Mouse (Mus musculus): Measurements from ENCODE around the gene Txnl4b. TPM values are rescaled to one million over a fixed set of nuclear protein-coding genes. Genes with fewer than 3 reads are reported as not detected.
A peak's percentile ranks its signal among the peaks of the same experiment; 100 is the strongest.

Gene Txnl4b
- 27.3 and 29.2 TPM in 2 replicates for polyA plus RNA-seq (2015; fragmentation: Nextera tagmentation; extraction: Ambion mirVana)

DNA sequence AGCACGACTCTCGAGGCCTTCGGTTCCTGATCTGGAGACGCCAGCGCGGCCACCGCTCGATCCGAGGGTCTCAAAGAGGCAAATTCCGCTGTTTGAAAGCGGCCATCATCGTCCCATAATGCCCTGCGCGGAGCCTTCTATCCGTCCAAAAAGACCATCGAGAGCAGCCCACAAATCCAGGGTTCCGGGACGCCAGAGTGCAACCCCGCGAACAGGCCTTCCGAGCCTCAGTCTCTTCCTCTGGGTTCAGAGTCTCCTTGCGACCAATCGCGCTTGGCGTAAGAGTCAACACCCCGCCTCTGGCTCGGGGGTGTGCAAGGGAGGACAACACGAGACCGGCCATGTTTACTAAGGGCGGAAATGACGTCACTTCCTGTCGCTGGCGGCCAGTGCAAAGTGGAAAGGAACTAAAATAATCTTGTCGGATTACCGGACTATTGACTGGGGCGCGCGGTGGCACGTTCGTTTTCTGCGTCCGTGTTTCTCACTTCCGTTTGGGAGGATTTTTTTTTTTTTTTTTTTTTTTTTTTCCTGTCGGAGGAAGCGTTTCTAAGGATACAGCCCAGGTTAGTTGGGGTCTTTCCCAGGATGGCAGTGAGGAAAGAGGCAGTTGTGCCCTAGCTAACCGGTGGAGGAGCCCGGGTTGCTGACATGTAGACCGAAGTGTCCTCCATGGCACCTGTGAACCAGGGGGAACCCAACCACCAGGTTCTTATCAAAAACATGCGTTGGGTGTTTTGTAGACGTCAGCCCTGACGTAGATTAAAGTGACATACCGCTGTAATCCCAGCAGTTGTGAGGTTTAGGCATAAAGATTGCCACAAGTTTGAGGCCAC lies at the start of gene Txnl4b, which contains the start of gene Dhx38:
TSS of gene Txnl4b (plus strand) at position 395 of the 836 bp plus-strand sequence.
TSS of gene Dhx38 (minus strand) at position 364 of the 836 bp plus-strand sequence.
- Histone ChIP-seq H3K9me3 (no peaks in the 10 kb centered on the region), H3K27me3 (no peaks in the 10 kb centered on the region), H3K4me2 (replicated peaks) (peak within 1 kb of the TSS; percentile 83), H3K9ac (replicated peaks) (peak within 1 kb of the TSS; percentile 93), H3K4me3 (peak within 1 kb of the TSS; percentile 86), H3K4me1 (peaks cover 21% of the 10 kb centered on the region), H3K27ac (replicated peaks) (peak within 1 kb of the TSS; percentile 93), H3K36me3 (peaks cover 20% of the 10 kb centered on the region)
- peak; percentile 100 for ATAC-seq (replicated peaks)
- under 1% methylated on average over 52 of the region's 52 CpGs for WGBS

DNA sequence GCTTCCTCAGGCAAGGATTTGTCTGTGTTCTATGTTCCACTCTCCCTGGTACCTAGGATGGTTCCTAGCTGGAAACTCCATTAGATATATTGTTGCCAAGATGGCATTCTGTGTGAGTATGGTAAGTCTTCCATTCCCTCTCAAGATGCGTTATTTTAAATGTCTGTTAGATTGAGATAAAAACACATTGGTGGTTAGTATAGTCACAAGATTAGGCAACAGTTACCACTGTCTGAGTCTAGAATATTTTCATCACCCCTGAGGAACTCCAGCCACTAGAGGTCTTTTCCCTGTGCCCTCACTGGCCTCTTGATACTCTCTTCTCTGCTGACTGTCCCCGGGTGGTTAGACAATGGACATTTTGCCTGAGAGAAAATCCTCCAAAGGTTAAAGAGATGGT lies 41.7 kb upstream of the Txnl4b start:
- H3K36me3 ChIP-seq, result no peaks in the 10 kb centered on the region
- no peak overlapping the region for H3K4me3 ChIP-seq
- H3K27me3 ChIP-seq, result no peaks in the 10 kb centered on the region
- no peaks in the 10 kb centered on the region for H3K9me3 ChIP-seq
- H3K4me2 ChIP-seq (replicated peaks), result no peak overlapping the region
- H3K4me1 ChIP-seq, result no peaks in the 10 kb centered on the region
- no peak for ATAC-seq (replicated peaks)
- H3K9ac ChIP-seq (replicated peaks), result no peak overlapping the region
- H3K27ac ChIP-seq (replicated peaks), result no peak overlapping the region
- WGBS, result 74% methylated on average over 2 of the region's 2 CpGs

DNA sequence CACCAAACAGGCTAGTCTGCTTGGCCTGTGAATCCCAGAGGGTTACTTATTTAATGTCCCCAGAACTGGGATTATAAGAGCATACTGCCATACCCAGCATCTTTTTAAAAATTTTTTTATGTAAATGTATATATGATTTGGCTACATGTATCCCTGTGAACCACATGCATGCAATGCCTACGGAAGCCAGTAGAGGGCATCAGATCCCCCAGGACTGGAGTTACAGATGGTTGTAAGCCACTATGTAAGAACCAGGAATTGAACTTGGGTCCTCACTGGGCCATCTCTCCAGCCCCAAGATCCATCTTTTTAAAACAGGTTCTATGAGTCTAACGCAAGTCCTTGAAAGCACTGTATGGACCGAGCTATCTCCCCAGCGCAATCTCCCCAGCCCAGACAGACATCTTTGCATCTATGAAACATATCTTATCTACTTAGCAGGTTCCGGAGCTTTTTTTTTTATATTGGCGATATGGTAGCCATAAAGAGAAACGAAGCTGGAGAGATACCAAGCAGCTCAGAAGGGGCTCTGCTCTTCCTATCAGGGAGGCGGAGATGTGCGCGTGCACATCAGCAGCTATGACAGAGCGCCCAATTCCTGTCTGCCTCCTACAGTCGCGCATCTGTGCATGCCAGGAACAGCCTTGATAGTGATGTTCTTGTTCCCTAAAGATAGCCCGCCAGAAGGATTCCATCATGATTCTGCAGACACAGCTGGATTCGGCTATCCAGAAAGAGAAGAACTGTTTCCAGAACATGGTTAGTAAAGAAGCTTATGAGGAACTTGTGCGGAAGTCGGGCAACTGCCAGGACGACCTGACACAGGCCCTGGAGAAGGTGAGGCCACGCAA lies 30.3 kb upstream of the Txnl4b start:
- peaks cover 6% of the 10 kb centered on the region; the same call in 1 of the 2 replicates for H3K4me1 ChIP-seq
- no peak overlapping the region for H3K4me3 ChIP-seq
- H3K27ac ChIP-seq (replicated peaks), result no peak overlapping the region
- no peaks in the 10 kb centered on the region for H3K36me3 ChIP-seq
- no peak overlapping the region for H3K9ac ChIP-seq (replicated peaks)
- no peak for ATAC-seq (replicated peaks)
- no peak overlapping the region for H3K4me2 ChIP-seq (replicated peaks)
- H3K27me3 ChIP-seq, result no peaks in the 10 kb centered on the region
- H3K9me3 ChIP-seq, result no peaks in the 10 kb centered on the region
- 88% methylated on average over 19 of the region's 19 CpGs for WGBS

DNA sequence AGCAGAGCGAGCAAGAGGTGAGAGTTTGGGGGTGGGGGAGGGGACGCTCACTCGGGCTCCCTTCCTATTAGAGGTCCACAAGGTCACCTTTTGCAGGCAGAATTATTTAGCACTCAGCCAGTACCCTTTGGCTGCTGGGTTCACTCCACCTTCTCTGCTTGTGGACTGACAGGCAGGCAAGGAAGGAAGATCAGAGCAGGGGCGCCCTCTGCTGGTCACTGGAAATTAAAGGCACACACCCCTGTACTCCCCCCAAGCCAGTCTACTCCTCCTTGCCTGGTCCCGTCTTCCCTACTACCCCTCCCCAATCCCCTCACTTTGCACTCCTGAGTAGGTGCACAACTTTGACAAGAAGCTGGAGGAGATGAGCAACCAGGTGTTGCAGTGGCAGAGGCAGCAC lies 29.0 kb upstream of the Txnl4b start:
- Histone ChIP-seq H3K9ac (replicated peaks) (no peak overlapping the region), H3K27me3 (no peaks in the 10 kb centered on the region), H3K4me1 (peaks cover 6% of the 10 kb centered on the region; the same call in 1 of the 2 replicates), H3K27ac (replicated peaks) (no peak overlapping the region), H3K4me2 (replicated peaks) (no peak overlapping the region), H3K9me3 (no peaks in the 10 kb centered on the region), H3K4me3 (no peak overlapping the region), H3K36me3 (no peaks in the 10 kb centered on the region)
- ATAC-seq (replicated peaks), result peak; percentile 75
- WGBS, result 4% methylated on average over 5 of the region's 5 CpGs

DNA sequence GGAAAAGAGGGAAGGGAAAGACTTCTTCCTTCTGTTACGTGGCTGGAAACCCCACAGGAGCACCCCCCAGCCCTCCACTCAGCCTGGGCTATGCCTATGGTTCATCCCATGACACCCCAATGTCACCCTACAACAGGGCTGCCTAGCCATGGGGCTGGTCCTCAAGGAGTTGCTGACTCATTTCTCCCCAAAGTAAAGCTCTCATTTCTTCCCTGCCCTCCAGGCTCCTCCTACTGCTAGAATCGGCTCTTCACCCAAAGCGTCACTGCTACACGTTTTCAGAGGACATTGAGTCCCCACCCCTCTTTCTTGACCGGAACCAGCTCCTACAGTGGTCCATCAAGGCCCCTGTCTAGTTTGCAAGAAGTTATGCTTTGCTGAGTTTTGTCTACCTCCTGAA lies 23.5 kb upstream of the Txnl4b start:
- H3K27ac ChIP-seq (replicated peaks), result no peak overlapping the region
- H3K36me3 ChIP-seq, result peaks cover 10% of the 10 kb centered on the region
- H3K9me3 ChIP-seq, result no peaks in the 10 kb centered on the region
- H3K27me3 ChIP-seq, result no peaks in the 10 kb centered on the region
- H3K9ac ChIP-seq (replicated peaks), result no peak overlapping the region
- 71% methylated on average over 5 of the region's 5 CpGs for WGBS
- no peak overlapping the region for H3K4me3 ChIP-seq
- H3K4me1 ChIP-seq, result no peaks in the 10 kb centered on the region
- ATAC-seq (replicated peaks), result no peak
- no peak overlapping the region for H3K4me2 ChIP-seq (replicated peaks)

DNA sequence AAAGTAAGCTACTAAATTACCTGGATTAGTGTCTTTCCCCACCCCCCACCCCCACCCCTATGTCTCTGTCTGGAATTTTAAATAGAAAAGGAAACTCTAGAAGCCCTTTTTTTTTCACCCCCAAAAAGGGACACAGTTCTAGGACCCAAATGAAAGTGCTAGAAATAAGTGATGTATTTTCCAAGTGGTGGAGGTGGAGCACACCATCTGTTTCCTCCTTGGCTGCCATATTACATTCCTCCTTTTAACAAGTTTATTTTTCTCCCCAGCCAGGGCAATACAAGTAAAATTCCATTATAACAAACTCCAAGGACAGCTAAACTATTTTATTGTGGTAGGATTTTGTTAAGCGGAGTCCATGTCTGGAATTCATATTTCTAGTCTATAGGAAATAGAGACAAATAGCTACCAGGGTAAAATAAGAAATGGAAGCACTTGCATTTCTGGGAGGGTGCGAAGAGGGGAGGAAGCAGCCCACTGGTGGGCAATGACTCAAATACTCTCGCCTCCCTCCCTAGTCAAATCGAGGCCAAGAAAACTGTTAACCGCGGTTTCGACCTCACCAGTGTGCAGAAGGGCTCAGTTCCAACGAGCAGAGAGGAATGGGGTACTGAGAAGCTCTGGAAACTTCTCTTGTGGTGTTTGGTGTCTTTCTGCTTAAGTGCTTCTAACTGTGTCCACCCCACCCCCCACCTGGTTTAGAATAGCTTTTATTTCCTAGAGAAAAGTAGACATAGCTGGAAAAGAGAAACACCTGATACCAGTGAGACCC lies 22.8 kb upstream of the Txnl4b start:
- Histone ChIP-seq H3K9ac (replicated peaks) (no peak overlapping the region), H3K4me1 (no peaks in the 10 kb centered on the region), H3K36me3 (peaks cover 18% of the 10 kb centered on the region), H3K9me3 (no peaks in the 10 kb centered on the region), H3K27ac (replicated peaks) (no peak overlapping the region), H3K4me2 (replicated peaks) (no peak overlapping the region), H3K4me3 (no peak overlapping the region), H3K27me3 (no peaks in the 10 kb centered on the region)
- WGBS, result 85% methylated on average over 8 of the region's 8 CpGs
- no peak for ATAC-seq (replicated peaks)

DNA sequence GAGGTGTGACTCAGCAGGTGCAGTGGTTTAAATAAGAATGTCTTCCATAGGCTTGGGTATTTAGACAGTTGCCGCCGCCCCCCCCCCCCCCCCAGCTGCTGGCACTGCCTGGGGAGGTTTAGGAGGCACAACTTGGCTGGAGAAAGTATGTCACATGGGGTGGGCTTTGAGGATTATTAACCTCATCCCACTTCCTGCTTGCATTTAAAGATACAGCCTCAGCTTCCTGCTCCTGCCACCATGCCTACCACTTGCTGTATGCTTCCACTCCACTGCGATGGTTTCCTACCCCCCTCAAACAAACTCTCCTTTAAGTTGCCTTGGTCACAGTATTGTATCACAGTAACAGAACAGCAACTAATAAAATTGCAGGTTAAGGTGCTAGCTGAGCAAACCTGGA lies 21.6 kb upstream of the Txnl4b start:
- Histone ChIP-seq H3K9ac (replicated peaks) (no peak overlapping the region), H3K27ac (replicated peaks) (no peak overlapping the region), H3K27me3 (no peaks in the 10 kb centered on the region), H3K9me3 (no peaks in the 10 kb centered on the region), H3K4me3 (no peak overlapping the region), H3K4me2 (replicated peaks) (no peak overlapping the region), H3K36me3 (peaks cover 28% of the 10 kb centered on the region), H3K4me1 (no peaks in the 10 kb centered on the region)
- ATAC-seq (replicated peaks), result no peak
- WGBS, result 40% methylated on average over 3 of the region's 3 CpGs

DNA sequence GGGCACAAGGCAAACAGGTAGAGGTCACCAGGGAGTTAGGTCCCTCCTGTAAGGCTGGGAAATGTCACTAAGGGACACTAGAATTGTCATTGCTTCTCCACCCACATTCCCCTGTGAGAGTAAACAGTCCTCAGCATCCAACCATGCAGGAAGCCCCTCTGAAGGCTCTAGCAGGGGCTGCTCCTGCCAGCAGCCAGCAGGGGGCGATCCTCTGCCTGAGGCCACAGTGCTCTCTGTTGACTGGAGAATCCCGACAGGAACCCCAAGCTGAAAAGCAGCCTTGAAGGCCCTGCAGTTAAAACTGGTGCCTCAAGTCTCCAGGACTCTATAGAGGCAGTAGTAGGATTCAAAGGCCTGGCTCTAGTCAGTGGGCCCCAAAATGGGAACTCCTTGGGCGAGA lies 14.0 kb upstream of the Txnl4b start:
- H3K4me2 ChIP-seq (replicated peaks), result no peak overlapping the region
- ATAC-seq (replicated peaks), result no peak
- no peak overlapping the region for H3K9ac ChIP-seq (replicated peaks)
- H3K9me3 ChIP-seq, result no peaks in the 10 kb centered on the region
- H3K36me3 ChIP-seq, result peaks cover 96% of the 10 kb centered on the region
- no peak overlapping the region for H3K4me3 ChIP-seq
- WGBS, result 37% methylated on average over 3 of the region's 3 CpGs
- H3K27me3 ChIP-seq, result no peaks in the 10 kb centered on the region
- H3K27ac ChIP-seq (replicated peaks), result no peak overlapping the region
- no peaks in the 10 kb centered on the region for H3K4me1 ChIP-seq

DNA sequence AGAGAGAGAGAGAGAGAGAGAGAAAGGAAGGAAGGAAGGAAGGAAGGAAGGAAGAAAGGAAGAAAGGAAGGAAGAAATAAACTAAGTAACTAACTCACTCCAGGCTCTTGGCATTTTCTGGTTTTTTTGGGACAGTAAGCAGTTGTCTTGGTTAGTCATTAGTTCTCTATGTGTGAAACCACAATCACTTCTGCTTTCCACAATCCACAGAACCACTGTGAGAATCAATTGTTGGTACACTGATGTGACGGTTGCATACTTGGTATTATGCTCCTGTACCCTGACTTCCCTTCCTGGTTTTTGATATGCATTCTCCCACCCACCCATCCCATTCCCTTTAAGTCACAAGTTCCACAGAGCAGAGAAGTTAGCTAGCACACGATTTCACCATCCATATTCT lies 1.8 kb upstream of the Txnl4b start:
- WGBS, result 83% methylated on average over 2 of the region's 2 CpGs

DNA sequence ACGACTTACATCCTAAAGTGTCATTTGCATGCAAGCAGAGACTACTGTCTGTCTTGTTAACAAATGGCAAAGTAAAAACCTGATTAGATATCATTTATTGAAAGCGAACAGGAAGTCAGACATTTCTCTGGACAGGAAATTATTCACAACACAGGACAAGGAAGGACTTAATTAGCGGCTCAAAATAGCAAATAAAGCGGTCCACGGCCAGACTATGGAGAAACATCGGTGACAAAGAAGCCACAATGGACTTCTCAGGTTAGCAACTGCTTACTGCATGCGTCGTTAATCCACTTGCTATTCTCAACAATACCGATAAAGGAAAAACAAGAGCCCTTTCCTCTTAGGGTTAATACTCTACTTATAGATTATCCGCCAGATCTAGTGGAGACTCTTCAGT lies 926 bp upstream of the Txnl4b start:
- ATAC-seq (replicated peaks), result no peak
- H3K27ac ChIP-seq (replicated peaks), result peak overlapping the region; percentile 93
- H3K4me3 ChIP-seq, result peak overlapping the region; percentile 86
- peak overlapping the region; percentile 83 for H3K4me2 ChIP-seq (replicated peaks)
- peaks cover 29% of the 10 kb centered on the region for H3K36me3 ChIP-seq
- peaks cover 21% of the 10 kb centered on the region for H3K4me1 ChIP-seq
- 3% methylated on average over 10 of the region's 10 CpGs for WGBS
- peak overlapping the region; percentile 93 for H3K9ac ChIP-seq (replicated peaks)
- H3K27me3 ChIP-seq, result no peaks in the 10 kb centered on the region
- H3K9me3 ChIP-seq, result no peaks in the 10 kb centered on the region

More for the DNA sequence above, 1.8 kb upstream of the Txnl4b start:
- Histone ChIP-seq H3K9me3 (no peaks in the 10 kb centered on the region), H3K9ac (replicated peaks) (no peak overlapping the region), H3K27ac (replicated peaks) (no peak overlapping the region), H3K4me2 (replicated peaks) (no peak overlapping the region), H3K27me3 (no peaks in the 10 kb centered on the region), H3K36me3 (peaks cover 36% of the 10 kb centered on the region), H3K4me3 (no peak overlapping the region), H3K4me1 (peaks cover 21% of the 10 kb centered on the region)
- no peak for ATAC-seq (replicated peaks)

DNA sequence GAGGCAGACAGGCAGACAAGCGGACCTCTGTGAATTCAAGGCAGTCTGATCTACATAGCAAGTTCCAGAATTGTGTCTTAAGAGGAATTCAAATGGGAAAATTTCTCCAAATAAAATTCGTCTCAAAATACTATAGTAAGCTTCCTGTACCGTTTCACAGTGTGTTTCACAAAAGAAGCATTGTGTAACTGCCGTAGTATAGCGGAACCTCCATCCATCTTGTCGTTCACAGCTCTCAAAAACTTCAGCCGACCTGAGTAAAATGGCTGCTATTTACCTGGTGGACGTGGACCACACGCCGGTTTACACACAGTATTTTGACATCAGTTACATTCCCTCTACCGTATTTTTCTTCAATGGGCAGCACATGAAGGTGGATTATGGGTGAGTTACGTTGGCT lies 5.4 kb downstream of the Txnl4b start:
- Histone ChIP-seq H3K4me2 (replicated peaks) (no peak overlapping the region), H3K27me3 (no peaks in the 10 kb centered on the region), H3K9me3 (no peaks in the 10 kb centered on the region), H3K27ac (replicated peaks) (no peak overlapping the region), H3K9ac (replicated peaks) (no peak overlapping the region), H3K4me3 (no peak overlapping the region), H3K36me3 (peaks cover 9% of the 10 kb centered on the region; the same call in 1 of the 2 replicates), H3K4me1 (peaks cover 9% of the 10 kb centered on the region)
- WGBS, result 92% methylated on average over 12 of the region's 12 CpGs
- ATAC-seq (replicated peaks), result no peak
